Mouse (Mus musculus) intestine, postnatal 0 days (tissue): ENCODE results near the gene Upk2. TPM values are rescaled to one million over a fixed set of nuclear protein-coding genes. Genes with fewer than 3 reads are reported as not detected.
A peak's percentile ranks its signal among the peaks of the same experiment; 100 is the strongest.
"Not testable (repeated sequence)": the region's sequence is repeated elsewhere in the genome, so short reads cannot be mapped to it uniquely, and the experiment has no call there.

Experiments
- ATAC-seq: fragments of 200-750 bp; cut with Nextera tagmentation; 2 replicates; pipeline ENCODE4 v1.8.0; 2017; ENCODE audit warnings: mild to moderate bottlenecking, moderate TSS enrichment, moderate library complexity
- H3K27ac ChIP-seq: fragments of 300-500 bp; sonication (generic); 2 replicates; pipeline ENCODE4 v1.5.1; 2014; ENCODE audit warnings: mild to moderate bottlenecking, low read depth, low read length, moderate library complexity
- H3K27me3 ChIP-seq: fragments of 300-500 bp; sonication (generic); replicated peaks from 2 replicates; pipeline ENCODE4 v1.6.1; 2014; ENCODE audit warnings: low read length, mixed read lengths; ENCODE audit not compliant: control insufficient read depth, insufficient read depth
- H3K36me3 ChIP-seq: fragments of 300-500 bp; sonication (generic); 2 replicates; pipeline ENCODE4 v1.6.1; 2014; ENCODE audit warnings: mild to moderate bottlenecking, moderate library complexity; ENCODE audit not compliant: control insufficient read depth, insufficient read depth
- H3K4me1 ChIP-seq: fragments of 300-500 bp; sonication (generic); replicated peaks from 2 replicates; pipeline ENCODE4 v1.6.1; 2014; ENCODE audit warnings: antibody characterized with exemption, low read length, mixed read lengths; ENCODE audit not compliant: control insufficient read depth, insufficient read depth
- H3K4me2 ChIP-seq: fragments of 300-500 bp; sonication (generic); replicated peaks from 2 replicates; pipeline ENCODE4 v1.6.1; 2014; ENCODE audit warnings: low read depth, mild to moderate bottlenecking, moderate library complexity
- H3K4me3 ChIP-seq: fragments of 300-500 bp; sonication (generic); 2 replicates; pipeline ENCODE4 v1.5.1; 2014; ENCODE audit warnings: low read depth, low read length
- H3K9ac ChIP-seq: fragments of 300-500 bp; sonication (generic); 2 replicates; pipeline ENCODE4 v1.6.1; 2014; ENCODE audit warnings: mild to moderate bottlenecking, low read depth, low read length
- H3K9me3 ChIP-seq: fragments of 300-500 bp; sonication (generic); 2 replicates; pipeline ENCODE4 v1.6.1; 2016; ENCODE audit warnings: mixed run types; ENCODE audit not compliant: control insufficient read depth
- CTCF ChIP-seq: sonication (generic); IDR thresholded peaks from 2 replicates; pipeline ENCODE4 v1.5.1; 2016; ENCODE audit warnings: low read depth, mild to moderate bottlenecking, control low read depth, antibody characterized with exemption, moderate library complexity
- WGBS: fragments of 180-500 bp; shearing (Covaris S2); extraction: QIAGEN DNeasy Blood & Tissue Kit; methylation state at CpG from one replicate; pipeline ENCODE4 v1.1.7; 2014; 5-methylcytosine and 5-hydroxymethylcytosine counted together
- polyA plus RNA-seq: library from polyadenylated mRNA; unstranded; fragments of >200 nt; fragmentation: Nextera tagmentation; extraction: Ambion mirVana; gene quantifications from 2 replicates; pipeline ENCODE4 v1.2.1, GENCODE M21; 2015

Gene Upk2
- polyA plus RNA-seq, 1 experiment from 2014 or later = not detected

- ATAC-seq = peak; percentile 77
- no peak overlapping the region for H3K9ac ChIP-seq
- H3K4me1 ChIP-seq = no peaks in the 10 kb centered on the region
- H3K36me3 ChIP-seq = no peaks in the 10 kb centered on the region
- 9% methylated on average over 14 of the region's 14 CpGs for WGBS
- no peak overlapping the region for H3K4me3 ChIP-seq
- no peak overlapping the region for H3K27ac ChIP-seq
- TF ChIP-seq CTCF = peak; percentile 94
- no peaks in the 10 kb centered on the region for H3K9me3 ChIP-seq
- H3K4me2 ChIP-seq = peak overlapping the region; percentile 30; the same call in 1 of the 2 replicates
- no peaks in the 10 kb centered on the region; the same call in 1 of the 2 replicates for H3K27me3 ChIP-seq
These were observed 465 bp downstream of the Upk2 start for GRCm38 (mm10) chr9:44454132-44454890.

- Histone ChIP-seq H3K36me3 (no peaks in the 10 kb centered on the region), H3K27ac (no peak overlapping the region), H3K9me3 (no peaks in the 10 kb centered on the region), H3K27me3 (no peaks in the 10 kb centered on the region; the same call in 1 of the 2 replicates), H3K4me1 (no peaks in the 10 kb centered on the region), H3K4me3 (no peak overlapping the region), H3K4me2 (no peak overlapping the region), H3K9ac (no peak overlapping the region)
- no peak for ATAC-seq
- peak; percentile 54 for TF ChIP-seq CTCF
These were observed 4.4 kb downstream of the Upk2 start for GRCm38 (mm10) chr9:44450387-44450786.

- ATAC-seq, H3K4me1 ChIP-seq, H3K4me2 ChIP-seq, H3K27me3 ChIP-seq, H3K27ac ChIP-seq, H3K9ac ChIP-seq, H3K36me3 ChIP-seq, H3K9me3 ChIP-seq, H3K4me3 ChIP-seq: not testable (repeated sequence)
- 86% methylated on average over 7 of the region's 7 CpGs for WGBS
These were observed 10.3 kb downstream of the Upk2 start for GRCm38 (mm10) chr9:44444402-44445025.

- ATAC-seq = no peak
- H3K36me3 ChIP-seq = no peaks in the 10 kb centered on the region
- H3K27me3 ChIP-seq = no peaks in the 10 kb centered on the region
- 71% methylated on average over 19 of the region's 19 CpGs for WGBS
- no peaks in the 10 kb centered on the region for H3K4me1 ChIP-seq
- no peak within 1 kb of the TSS for H3K27ac ChIP-seq
- no peak for TF ChIP-seq CTCF
- H3K9ac ChIP-seq = no peak within 1 kb of the TSS
- H3K4me2 ChIP-seq = no peak within 1 kb of the TSS
- H3K9me3 ChIP-seq = no peaks in the 10 kb centered on the region
- no peak within 1 kb of the TSS for H3K4me3 ChIP-seq
These were observed 13.8 kb downstream of the Upk2 start, which contains the start of gene Foxr1 for GRCm38 (mm10) chr9:44440961-44441360. Gene Foxr1 (minus strand): TSS chr9:44441136.

GRCm38 (mm10) chr9:44435747-44436146 is 19.0 kb downstream of the Upk2 start:
- 70% methylated on average over 6 of the region's 6 CpGs for WGBS

GRCm38 (mm10) chr9:44432577-44433185 is 22.1 kb downstream of the Upk2 start:
- Histone ChIP-seq H3K4me2 (no peak overlapping the region), H3K27ac (no peak overlapping the region), H3K9ac (no peak overlapping the region), H3K4me3 (no peak overlapping the region), H3K27me3 (no peaks in the 10 kb centered on the region), H3K9me3 (no peaks in the 10 kb centered on the region), H3K36me3 (no peaks in the 10 kb centered on the region), H3K4me1 (no peaks in the 10 kb centered on the region)
- no peak for ATAC-seq
- TF ChIP-seq CTCF = peak; percentile 23; the same call in 1 of the 2 replicates
- WGBS = 44% methylated on average over 5 of the region's 5 CpGs

More at GRCm38 (mm10) chr9:44435747-44436146, 19.0 kb downstream of the Upk2 start:
- no peak overlapping the region for H3K9ac ChIP-seq
- no peaks in the 10 kb centered on the region for H3K9me3 ChIP-seq
- H3K36me3 ChIP-seq = no peaks in the 10 kb centered on the region
- no peak for ATAC-seq
- H3K4me2 ChIP-seq = no peak overlapping the region
- no peaks in the 10 kb centered on the region for H3K27me3 ChIP-seq
- no peak for TF ChIP-seq CTCF
- no peak overlapping the region for H3K27ac ChIP-seq
- no peak overlapping the region for H3K4me3 ChIP-seq
- no peaks in the 10 kb centered on the region for H3K4me1 ChIP-seq
